Mouse (Mus musculus): ENCODE data around the gene Dnmt3a.

- TF ChIP-seq CTCF (IDR thresholded peaks at IDR 0.05), result no peak
- TF ChIP-seq EP300 (IDR thresholded peaks at IDR 0.05; ENCODE audit: insufficient read depth, low read depth, low read length), result 0 out of 2 replicates have a peak, but pooled peaks have one; percentile 18
Observed at GRCm38 (mm10) chr12:3870024-3870423, 64.2 kb downstream of the Dnmt3a start.
